Mouse (Mus musculus) liver, adult 2 months (tissue): Measurements from ENCODE around the gene Syt5.
"Not testable (repeated sequence)": the region's sequence is repeated elsewhere in the genome, so short reads cannot be mapped to it uniquely, and the experiment has no call there.

Experiments used
- CTCF ChIP-seq: fragments of 200-500 bp; IDR thresholded peaks from 2 replicates; pipeline ENCODE4 v1.5.1; 2011; ENCODE audit warnings: low read depth, low read length, control low read depth
- POLR2A ChIP-seq: fragments of 200-500 bp; IDR thresholded peaks from 2 replicates; pipeline ENCODE4 v1.6.1; 2011; ENCODE audit warnings: low read length, control low read depth; ENCODE audit not compliant: insufficient read depth; ENCODE audit errors: extremely low read depth

DNA sequence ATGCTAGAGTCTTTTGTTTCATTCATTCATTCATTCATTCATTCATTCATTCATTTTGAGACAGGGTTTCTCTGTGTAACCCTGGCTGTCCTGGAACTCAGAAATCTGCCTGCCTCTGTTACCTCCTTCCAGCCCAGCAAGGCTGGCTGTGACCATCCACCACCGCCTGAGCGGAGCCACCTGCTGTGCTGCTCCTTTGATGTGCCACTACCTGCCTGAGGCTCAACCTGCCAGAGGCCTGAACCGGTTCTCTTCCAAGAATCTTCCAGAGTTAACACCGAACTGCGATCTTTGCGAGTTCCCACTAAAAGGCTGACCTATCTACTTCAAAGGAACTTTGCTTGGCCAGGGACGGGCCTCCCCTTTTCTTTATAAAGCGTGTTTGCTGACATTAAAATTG is 17.2 kb downstream of the Syt5 start:
- not testable (repeated sequence) for TF ChIP-seq CTCF, POLR2A
